Mouse (Mus musculus): ENCODE measurements at regions not wholly inside any gene's neighbourhood (a gene's known extent, or its start where the extent isn't known, plus 50 kb on each side); places are given as distances from the start of the nearest gene placed in this dataset.
"Not testable (repeated sequence)": the region's sequence is repeated elsewhere in the genome, so short reads cannot be mapped to it uniquely, and the experiment has no call there.

DNA sequence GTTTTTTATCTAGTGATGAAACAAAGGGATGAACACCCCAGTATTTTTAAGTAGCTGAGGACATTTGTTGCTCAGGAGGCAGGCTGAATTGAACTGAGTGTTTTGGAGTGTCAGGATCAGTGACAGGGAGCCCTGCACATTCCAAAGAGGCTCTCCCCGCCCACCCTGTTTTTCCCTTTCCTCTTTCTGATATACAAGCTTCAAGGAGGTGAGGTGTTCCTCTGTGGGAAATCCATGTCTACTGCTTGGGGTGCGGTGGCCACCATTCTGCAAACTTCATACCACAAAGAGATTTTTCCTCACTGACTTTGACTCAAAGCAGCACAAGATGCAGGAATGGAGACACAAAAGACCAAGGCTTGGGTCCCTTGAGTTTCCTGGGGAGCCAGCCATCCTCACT lies 180.5 kb upstream of the Unc93a2 start:
- intact Hi-C loops (cut with DNase I): no loop called here

DNA sequence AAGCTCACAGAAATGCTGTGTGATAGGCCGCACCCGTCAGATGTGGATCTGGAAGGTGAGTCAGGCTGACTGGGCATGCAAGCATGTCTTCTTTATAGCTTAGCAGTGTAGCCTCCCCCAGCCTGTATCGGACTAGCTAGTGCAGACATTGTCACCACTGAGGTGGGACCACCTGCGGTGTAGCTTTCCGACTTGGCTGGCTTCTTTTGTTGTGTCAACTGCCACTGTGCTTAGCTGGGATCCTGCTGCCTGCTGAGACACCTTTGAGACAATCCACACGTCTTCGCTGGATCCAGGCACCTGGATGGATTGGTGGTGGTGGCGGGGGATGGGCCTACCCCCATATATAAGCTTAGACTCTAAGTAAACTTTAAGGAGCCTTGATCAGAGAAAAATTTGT lies 177.7 kb upstream of the Unc93a2 start:
- intact Hi-C loops (cut with DNase I): no loop called here
- no peak for DNase-seq (ENCODE audit: low spot score in 2 of 2)

More for the DNA sequence above, 180.5 kb upstream of the Unc93a2 start:
- DNase-seq (ENCODE audit: low spot score in 2 of 2): no peak

DNA sequence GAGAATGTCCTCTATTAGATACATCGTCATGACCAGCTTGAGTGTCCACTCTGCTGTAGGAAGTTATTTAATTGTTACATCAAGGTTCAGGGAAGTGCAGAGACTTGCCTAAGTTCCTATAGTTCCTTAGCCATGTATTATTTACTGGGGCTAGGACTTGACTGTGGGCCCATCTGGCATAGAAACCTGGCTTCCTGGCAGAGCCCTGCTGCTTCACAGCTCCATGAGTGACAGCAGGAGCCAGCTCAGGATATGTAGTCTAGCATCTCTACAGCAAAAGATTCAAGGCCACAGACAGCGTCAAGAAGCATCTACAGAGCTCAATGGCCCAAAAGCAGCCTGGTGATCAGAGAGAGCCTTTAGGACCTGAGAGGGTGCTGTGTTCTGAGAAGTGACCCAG lies 163.2 kb upstream of the Unc93a2 start:
- intact Hi-C loops (cut with DNase I): no loop called here
- DNase-seq (ENCODE audit: low spot score in 2 of 2): no peak

DNA sequence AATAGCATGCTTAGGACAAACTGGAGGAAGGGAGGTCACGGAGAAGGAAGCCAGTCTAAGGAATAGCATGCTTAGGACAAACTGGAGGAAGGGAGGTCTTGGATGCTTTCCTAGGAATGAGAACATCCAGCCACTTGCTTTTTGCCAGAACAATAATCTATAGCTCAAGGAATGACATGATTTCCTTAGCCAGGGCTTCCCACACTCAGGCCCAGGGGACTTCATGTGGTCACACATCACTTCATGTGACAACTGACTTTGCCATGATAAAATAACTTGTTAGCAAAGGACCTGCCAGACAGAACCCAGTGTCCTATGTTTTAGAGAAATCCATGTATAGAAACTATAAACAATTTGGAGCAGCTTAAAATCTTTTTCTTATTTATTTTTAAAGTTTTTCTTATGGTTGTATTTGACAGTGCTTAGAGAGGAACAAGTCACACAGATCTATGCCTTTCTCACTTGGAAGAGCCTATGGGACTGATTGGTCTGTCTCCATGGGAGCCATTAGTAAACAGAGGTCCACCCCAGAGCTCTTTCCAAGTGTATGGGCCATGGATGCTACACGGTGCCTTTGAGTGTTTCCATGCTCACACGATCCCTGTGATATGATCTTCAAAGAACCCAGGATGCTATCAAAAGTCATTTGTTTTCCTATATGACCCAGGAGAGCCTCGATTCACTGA lies 153.3 kb upstream of the Unc93a2 start:
- DNase-seq (ENCODE audit: low spot score in 2 of 2): no peak
- intact Hi-C loops (cut with DNase I): no loop called here

DNA sequence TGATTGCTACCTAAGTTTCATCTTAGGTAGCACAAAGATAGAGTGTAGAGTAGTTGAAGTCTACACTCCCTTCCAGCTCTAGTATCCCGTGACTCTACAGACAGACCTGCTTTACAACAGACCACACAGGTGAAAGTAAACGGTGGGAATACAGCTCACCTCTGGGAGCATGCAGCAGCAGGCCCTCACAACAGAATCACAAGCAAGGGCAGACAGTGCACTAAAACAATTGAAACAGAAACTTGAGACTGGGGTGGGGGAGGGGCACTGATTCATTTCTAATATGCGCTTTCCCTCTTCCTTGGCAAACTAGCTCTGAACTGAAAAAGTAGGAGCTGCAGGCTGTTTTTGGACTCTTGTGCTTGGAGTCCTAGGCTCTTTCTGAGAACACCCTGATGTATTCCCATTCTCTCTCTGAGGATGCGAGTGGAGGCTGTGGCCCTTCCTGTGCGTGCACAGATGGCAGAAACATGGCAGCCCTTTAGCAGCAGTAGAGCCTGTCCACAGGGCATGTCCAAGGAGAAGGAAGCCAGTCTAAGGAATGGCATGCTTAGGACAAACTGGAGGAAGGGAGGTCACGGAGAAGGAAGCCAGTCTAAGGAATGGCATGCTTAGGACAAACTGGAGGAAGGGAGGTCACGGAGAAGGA lies 152.5 kb upstream of the Unc93a2 start:
- no peak for DNase-seq (ENCODE audit: low spot score in 2 of 2)
- intact Hi-C loops (cut with DNase I): no loop called here

DNA sequence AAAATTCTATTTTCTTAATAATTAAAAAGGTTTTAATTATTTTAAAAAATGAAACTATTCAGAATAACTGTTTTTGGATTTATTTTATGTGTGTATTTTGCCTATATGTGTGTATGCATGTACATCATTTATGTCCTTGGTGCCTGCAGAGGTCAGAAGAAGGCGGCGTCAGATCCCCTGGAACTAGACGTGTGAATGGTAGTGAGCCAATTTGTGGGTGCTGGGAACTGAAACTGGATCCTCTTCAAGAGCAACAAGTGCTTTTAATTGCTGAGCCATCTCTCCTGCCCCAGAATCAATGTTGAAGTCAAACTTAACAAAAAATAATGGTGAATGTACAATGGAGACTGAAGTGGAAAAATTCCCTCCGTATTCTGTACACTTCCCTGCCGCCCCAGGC lies 151.9 kb upstream of the Unc93a2 start:
- no peak for DNase-seq (ENCODE audit: low spot score in 2 of 2)
- intact Hi-C loops (cut with DNase I): no loop called here

DNA sequence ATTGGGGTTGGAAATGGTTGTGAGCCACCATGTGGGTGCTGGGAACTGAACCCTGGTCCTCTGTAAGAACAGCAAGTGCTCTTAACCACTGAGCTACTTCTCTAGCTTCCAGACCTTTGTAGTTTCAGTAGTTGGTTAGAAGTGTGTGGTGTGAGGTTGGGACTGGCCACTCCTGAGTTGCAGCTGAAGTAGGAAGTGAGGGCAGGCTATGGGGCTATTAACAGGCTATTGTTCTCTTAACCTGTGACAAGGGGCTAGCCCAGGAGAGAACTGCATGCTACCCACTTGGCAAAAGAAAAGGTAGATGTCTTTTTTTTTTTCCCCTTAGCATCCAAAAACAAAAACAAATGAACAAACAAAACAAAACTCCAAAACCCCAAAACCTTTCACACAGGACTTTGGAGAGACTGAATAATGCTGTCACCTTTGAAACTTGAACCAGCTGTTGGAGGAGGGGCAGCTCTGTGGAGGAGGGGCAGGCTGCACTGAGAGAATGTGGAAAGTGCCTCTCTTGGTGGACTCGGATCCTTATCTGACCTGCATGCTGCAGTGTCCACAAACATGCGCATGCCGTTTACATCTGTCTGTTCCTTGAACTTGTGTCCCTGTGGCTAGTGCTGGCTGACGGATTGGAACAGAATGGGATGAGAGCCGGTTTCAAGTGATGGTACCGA lies 149.3 kb upstream of the Unc93a2 start:
- intact Hi-C loops (cut with DNase I): no loop called here
- no peak for DNase-seq (ENCODE audit: low spot score in 2 of 2)

DNA sequence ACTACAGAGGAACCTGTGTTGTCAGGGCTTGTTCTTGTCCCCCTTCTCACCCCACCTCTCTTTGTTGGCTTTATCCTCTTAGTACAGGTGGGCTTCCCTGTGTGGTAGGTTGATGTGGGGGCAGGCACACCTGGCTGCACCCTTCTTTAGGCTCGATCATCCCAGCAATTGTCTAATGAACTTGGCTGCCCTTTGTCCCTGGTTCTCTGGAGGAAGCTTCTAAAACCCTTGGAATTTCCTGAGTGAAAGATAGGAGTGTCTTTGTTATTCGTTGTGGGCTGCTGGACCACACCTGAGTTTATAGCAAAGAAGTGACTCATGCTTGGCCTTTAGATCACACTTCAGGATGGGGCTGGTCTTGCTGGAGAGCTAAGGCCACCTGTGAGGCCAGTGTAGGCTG lies 148.3 kb upstream of the Unc93a2 start:
- no peak for DNase-seq (ENCODE audit: low spot score in 2 of 2)
- intact Hi-C loops (cut with DNase I): no loop called here

DNA sequence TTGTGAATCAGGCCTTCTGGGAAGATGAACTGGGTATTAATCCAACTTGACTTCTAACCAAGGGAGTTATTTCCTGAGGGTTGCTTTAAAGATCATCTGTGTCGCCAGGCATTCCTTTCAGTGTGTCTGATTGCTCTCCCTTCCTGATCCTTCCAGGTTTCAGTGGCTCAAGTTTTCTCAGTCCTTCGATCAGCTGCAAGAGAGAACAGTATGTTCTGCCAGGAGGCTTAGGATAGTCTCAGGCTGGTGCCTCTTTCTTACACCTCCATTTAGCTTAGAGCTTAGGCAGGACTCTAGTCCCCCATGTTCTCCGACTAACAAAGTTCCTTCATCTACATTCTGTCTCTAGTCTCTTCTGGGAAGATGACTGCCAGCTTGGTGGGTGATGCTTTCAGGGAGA lies 147.4 kb upstream of the Unc93a2 start:
- no peak for DNase-seq (ENCODE audit: low spot score in 2 of 2)
- intact Hi-C loops (cut with DNase I): no loop called here

DNA sequence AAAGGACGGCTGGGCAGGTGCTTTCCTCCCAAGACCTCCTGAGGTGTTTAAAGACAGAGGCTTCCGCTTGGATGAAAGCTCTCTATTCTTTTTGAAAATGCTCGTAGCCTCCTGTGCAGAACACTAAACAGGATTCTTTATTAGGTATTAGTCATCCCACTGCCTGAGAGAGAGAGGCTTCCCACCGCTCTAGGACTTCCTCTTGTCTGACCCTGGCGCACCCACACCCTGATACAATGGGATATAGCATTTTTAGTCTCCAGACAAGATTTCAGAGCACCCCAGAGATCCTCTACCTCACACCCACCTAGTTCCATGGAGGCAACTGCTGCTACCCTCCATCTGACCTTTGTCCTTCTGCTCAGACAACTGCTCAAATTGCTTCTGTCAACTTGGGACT lies 144.0 kb upstream of the Unc93a2 start:
- intact Hi-C loops (cut with DNase I): no loop called here

DNA sequence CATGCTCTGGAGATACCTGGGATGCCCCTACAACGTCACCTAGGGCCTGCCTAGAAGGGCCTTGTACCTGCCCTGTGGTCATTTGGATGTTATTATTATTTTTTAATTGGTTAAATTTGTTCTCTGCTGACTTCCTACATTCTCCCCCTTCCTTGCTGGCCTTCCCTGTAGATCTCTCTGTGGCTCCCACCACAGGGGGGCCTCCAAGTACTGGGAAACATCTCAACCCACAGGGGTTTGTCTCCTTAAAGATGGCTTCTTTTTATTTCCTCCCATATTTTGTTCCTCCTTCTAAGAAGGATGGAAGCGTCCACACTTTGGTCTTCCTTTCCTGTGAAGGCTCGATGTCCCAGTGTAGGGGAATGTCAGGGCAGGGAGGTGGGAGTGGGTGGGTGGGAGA lies 142.4 kb upstream of the Unc93a2 start:
- no peak for DNase-seq (ENCODE audit: low spot score in 2 of 2)

More for the DNA sequence above, 144.0 kb upstream of the Unc93a2 start:
- DNase-seq (ENCODE audit: low spot score in 2 of 2): no peak

DNA sequence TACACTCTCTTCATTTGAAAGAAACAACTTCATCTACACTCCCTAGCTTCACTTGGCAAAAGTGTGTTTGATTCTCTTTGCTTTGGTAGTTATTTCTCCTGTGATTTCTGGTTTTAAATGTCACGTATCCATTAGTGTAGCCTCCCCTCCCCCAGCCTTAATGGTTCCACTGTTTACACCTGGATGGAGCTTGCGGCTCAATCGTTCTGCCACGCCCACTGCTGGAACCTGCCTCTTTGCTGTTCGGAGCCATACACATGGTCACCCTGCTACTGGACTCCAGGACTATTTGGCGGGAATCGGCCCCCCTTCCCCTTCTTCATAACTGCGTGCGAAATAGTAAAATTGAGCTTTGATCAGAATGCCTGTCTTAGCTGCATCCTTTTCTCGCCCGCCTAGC lies 139.2 kb upstream of the Unc93a2 start:
- intact Hi-C loops (cut with DNase I); DNase-seq (ENCODE audit: low spot score in 2 of 2): not testable (repeated sequence)

More for the DNA sequence above, 142.4 kb upstream of the Unc93a2 start:
- intact Hi-C loops (cut with DNase I): no loop called here

DNA sequence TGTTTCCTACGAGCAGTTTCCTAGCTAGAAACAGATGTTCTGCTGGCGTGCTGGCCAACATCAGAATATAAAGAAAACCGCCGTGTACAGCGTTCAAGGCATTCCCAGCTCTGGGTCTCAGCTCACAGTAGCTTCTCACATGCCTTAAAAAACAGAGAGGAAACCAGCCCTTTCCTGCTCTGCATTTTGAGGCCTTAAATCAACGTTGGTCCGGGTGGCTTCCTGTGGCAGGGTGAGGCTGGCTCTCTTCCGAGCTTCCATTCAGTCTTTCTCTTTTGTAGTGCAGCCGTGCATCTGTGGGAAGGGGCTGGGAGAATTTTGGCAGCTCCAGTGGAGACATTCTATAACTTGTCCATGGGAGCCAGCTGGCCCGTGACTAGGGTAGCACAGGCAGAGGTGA lies 135.9 kb upstream of the Unc93a2 start:
- intact Hi-C loops (cut with DNase I): no loop called here
- DNase-seq (ENCODE audit: low spot score in 2 of 2): no peak
